In genomic region chr8:80856606-80857005, GRCm38 (mm10) we compare ENCODE assay signal across 8 mouse cellular contexts. TPM values are rescaled to one million over a fixed set of nuclear protein-coding genes. Genes with fewer than 3 reads are reported as not detected.
A peak's percentile ranks its signal among the peaks of the same experiment; 100 is the strongest.
DNase-seq lines count a peak whose midpoint lies in the region; ATAC-seq and TF ChIP-seq lines count a peak whose summit lies in the region.

No protein-coding gene starts in this region.

- 54% methylated on average over 6 of the region's 6 CpGs for WGBS in midbrain, embryonic 16.5 days
- 90% methylated on average over 6 of the region's 6 CpGs for WGBS in liver, embryonic 12.5 days (ENCODE audit: insufficient replicate concordance)

- TF ChIP-seq CTCF in gastrocnemius, adult 2 months (IDR thresholded peaks at IDR 0.05) = no peak
- TF ChIP-seq CTCF in MEL (IDR thresholded peaks at IDR 0.05 in 2 of 3, conservative IDR thresholded peaks at IDR 0.05 in 1 of 3; ENCODE audit: control insufficient read depth in 1 of 3, insufficient read depth in 1 of 3, low read depth in 2 of 3, low read length in 3 of 3, poor library complexity in 1 of 3, severe bottlenecking in 1 of 3) = no peak

- no peaks in the 10 kb centered on the region; the same call in 1 of the 2 replicates for H3K79me2 ChIP-seq in MEL (ENCODE audit: control insufficient read depth, insufficient read depth, low read length, poor library complexity)

- H3K4me2 ChIP-seq in midbrain, embryonic 16.5 days (ENCODE audit: low read length) = no peak overlapping the region
- H3K4me2 ChIP-seq in liver, embryonic 12.5 days = no peak overlapping the region

- H3K27ac ChIP-seq in gastrocnemius, adult 2 months = peak overlapping the region; percentile 54
- H3K27ac ChIP-seq in MEL (ENCODE audit: control insufficient read depth, low read depth, low read length) = no peak overlapping the region
- no peak overlapping the region for H3K27ac ChIP-seq in midbrain, embryonic 16.5 days (ENCODE audit: low read length)
- H3K27ac ChIP-seq in liver, embryonic 12.5 days = no peak overlapping the region

- H3K9me3 ChIP-seq in MEL (replicated peaks; ENCODE audit: insufficient read depth, low read length) = no peaks in the 10 kb centered on the region
- no peaks in the 10 kb centered on the region for H3K9me3 ChIP-seq in midbrain, embryonic 16.5 days (replicated peaks; ENCODE audit: control insufficient read depth, low read length, poor library complexity, severe bottlenecking)
- H3K9me3 ChIP-seq in liver, embryonic 12.5 days (replicated peaks) = no peaks in the 10 kb centered on the region

- DNase-seq in gastrocnemius, adult 2 months = peak; percentile 29
- no peak for DNase-seq in gastrocnemius, adult 18-20 months (ENCODE audit: low spot score)
- DNase-seq in MEL (ENCODE audit: low read depth, low spot score) = peak; percentile 72
- DNase-seq in frontal cortex, postnatal 10 days (ENCODE audit: low spot score in 2 of 2) = peak; percentile 39 to 40
- peak; percentile 51 for DNase-seq in layer of hippocampus, adult 9-10 months (ENCODE audit: low spot score)
- no peak for DNase-seq in embryo, embryonic 10.5 days (ENCODE audit: low spot score)

- H3K4me1 ChIP-seq in MEL (ENCODE audit: control insufficient read depth in 1 of 2, insufficient read depth in 2 of 2, low read length in 2 of 2) = peaks cover 7 to 16% of the 10 kb centered on the region in 2 experiments
- H3K4me1 ChIP-seq in midbrain, embryonic 16.5 days (ENCODE audit: control insufficient read depth, insufficient read depth, low read length) = peaks cover 4% of the 10 kb centered on the region; the same call in 1 of the 2 replicates
- peaks cover 49% of the 10 kb centered on the region for H3K4me1 ChIP-seq in liver, embryonic 12.5 days

- no peaks in the 10 kb centered on the region for H3K27me3 ChIP-seq in MEL (ENCODE audit: control insufficient read depth in 1 of 2, insufficient read depth in 2 of 2, low read length in 2 of 2)
- H3K27me3 ChIP-seq in midbrain, embryonic 16.5 days (ENCODE audit: control insufficient read depth, insufficient read depth, low read depth, low read length) = no peaks in the 10 kb centered on the region
- H3K27me3 ChIP-seq in liver, embryonic 12.5 days (replicated peaks) = no peaks in the 10 kb centered on the region

- intact Hi-C loops in gastrocnemius, adult 2 months (cut with DNase I) = no loop called here

- H3K4me3 ChIP-seq in gastrocnemius, adult 2 months = no peak overlapping the region
- no peak overlapping the region for H3K4me3 ChIP-seq in MEL (ENCODE audit: control insufficient read depth in 1 of 2, insufficient read depth in 1 of 2, low read depth in 2 of 2, low read length in 2 of 2)
- H3K4me3 ChIP-seq in midbrain, embryonic 16.5 days (ENCODE audit: low read depth, low read length) = no peak overlapping the region
- no peak overlapping the region for H3K4me3 ChIP-seq in liver, embryonic 12.5 days

- H3K36me3 ChIP-seq in MEL (ENCODE audit: control insufficient read depth in 1 of 2, insufficient read depth in 2 of 2, low read length in 2 of 2) = peaks cover 0 to 24% of the 10 kb centered on the region in 2 experiments; a peak in 2 of 4 replicates
- H3K36me3 ChIP-seq in midbrain, embryonic 16.5 days (ENCODE audit: control insufficient read depth, insufficient read depth, low read length) = no peaks in the 10 kb centered on the region
- peaks cover 56% of the 10 kb centered on the region for H3K36me3 ChIP-seq in liver, embryonic 12.5 days

- no peak for TF ChIP-seq EP300 in MEL (IDR thresholded peaks at IDR 0.05; ENCODE audit: low read depth in 1 of 2, low read length in 2 of 2)

- no peak overlapping the region for H3K9ac ChIP-seq in MEL (ENCODE audit: control insufficient read depth, low read depth, low read length, poor library complexity, severe bottlenecking)
- no peak overlapping the region for H3K9ac ChIP-seq in midbrain, embryonic 16.5 days (ENCODE audit: low read depth, low read length)
- no peak overlapping the region for H3K9ac ChIP-seq in liver, embryonic 12.5 days

- TF ChIP-seq RAD21 in MEL (IDR thresholded peaks at IDR 0.05; ENCODE audit: low read depth, low read length) = no peak

- TF ChIP-seq POLR2A in MEL (IDR thresholded peaks at IDR 0.05; ENCODE audit: control insufficient read depth in 1 of 2, insufficient read depth in 1 of 2, low read depth in 1 of 2, low read length in 2 of 2, poor library complexity in 1 of 2) = no peak

- ATAC-seq in midbrain, embryonic 16.5 days = peak; percentile 65; the same call in 1 of the 2 replicates
- no peak for ATAC-seq in liver, embryonic 12.5 days

TF ChIP-seq in MEL, 35 proteins besides CTCF, POLR2A, EP300 and RAD21:
- TF ChIP-seq POLR2AphosphoS2 (IDR thresholded peaks at IDR 0.05; ENCODE audit: low read length) (no peak), CHD1 (IDR thresholded peaks at IDR 0.05; ENCODE audit: low read depth, low read length) (no peak), POLR2AphosphoS5 (IDR thresholded peaks at IDR 0.05; ENCODE audit: borderline replicate concordance, low read depth, low read length) (no peak), MAZ (IDR thresholded peaks at IDR 0.05; ENCODE audit: low read depth, low read length) (no peak), TCF12 (IDR thresholded peaks at IDR 0.05; ENCODE audit: low read depth, low read length) (no peak), JUND (IDR thresholded peaks at IDR 0.05; ENCODE audit: low read depth, low read length) (no peak), GABPA (IDR thresholded peaks at IDR 0.05; ENCODE audit: low read depth, low read length) (no peak), NELFE (IDR thresholded peaks at IDR 0.05; ENCODE audit: low read depth, low read length) (no peak), MAX (IDR thresholded peaks at IDR 0.05; ENCODE audit: low read length) (no peak), MYB (IDR thresholded peaks at IDR 0.05; ENCODE audit: low read depth, low read length) (no peak), ZNF384 (IDR thresholded peaks at IDR 0.05; ENCODE audit: low read depth, low read length) (no peak), SIN3A (IDR thresholded peaks at IDR 0.05; ENCODE audit: low read length) (no peak), TBP (IDR thresholded peaks at IDR 0.05; ENCODE audit: low read depth, low read length) (no peak), MYC (IDR thresholded peaks at IDR 0.05; ENCODE audit: low read depth, low read length) (no peak), NRF1 (IDR thresholded peaks at IDR 0.05; ENCODE audit: insufficient read depth, low read depth, low read length, poor library complexity, severe bottlenecking) (no peak), TAL1 (IDR thresholded peaks at IDR 0.05; ENCODE audit: low read length) (no peak), KAT2A (conservative IDR thresholded peaks at IDR 0.05; ENCODE audit: low read depth, low read length) (no peak), SMC3 (IDR thresholded peaks at IDR 0.05; ENCODE audit: low read depth, low read length) (no peak), RCOR1 (IDR thresholded peaks at IDR 0.05; ENCODE audit: low read depth, low read length) (no peak), ZC3H11A (IDR thresholded peaks at IDR 0.05; ENCODE audit: low read depth, low read length) (no peak)

RNA-seq across cellular contexts. Expression of gene Gab1, which starts 23.7 kb away (rescaled TPM):
- 10 to 100 TPM; 11.7 to 14.3 TPM for total RNA-seq in gastrocnemius, adult 2 months (2021)
- 10 to 100 TPM; 10.6 to 11.9 TPM for total RNA-seq in gastrocnemius, adult 18-20 months (2021)
- 3.8 and 4.0 TPM in 2 replicates for total RNA-seq in MEL (2012; rRNA removed)
- polyA plus RNA-seq in MEL (2012; ENCODE audit: insufficient read depth in 1 of 2, insufficient read length in 2 of 2, low read depth in 1 of 2, low replicate concordance in 2 of 2, missing spikeins in 1 of 2) = 1 to 10 TPM in 1 of 2 experiments, not detected in 1; 8.1 TPM
- polyA plus RNA-seq in midbrain, embryonic 16.5 days (2015; fragmentation: Nextera tagmentation; extraction: Ambion mirVana) = 6.4 and 7.6 TPM in 2 replicates
- 13.1 and 14.6 TPM in 2 replicates for polyA plus RNA-seq in liver, embryonic 12.5 days (2016; fragmentation: Nextera tagmentation; extraction: Ambion mirVana)

Comparison
In these comparisons a context has a peak if more than half of its experiments do, and no peak if none do; other contexts are left out.
1. DNase-seq: peak in gastrocnemius, adult 2 months (single experiment), MEL (single experiment), frontal cortex, postnatal 10 days (2 of 2) and layer of hippocampus, adult 9-10 months (single experiment); none in gastrocnemius, adult 18-20 months (single experiment) and embryo, embryonic 10.5 days (single experiment).